Mouse (Mus musculus) thymus, adult 2 months (tissue): Measurements from ENCODE around the gene Cbfa2t3.

Source experiments
- CTCF ChIP-seq: fragments of 200-500 bp; IDR thresholded peaks from 2 replicates; pipeline ENCODE4 v1.5.1; 2012; ENCODE audit warnings: mild to moderate bottlenecking, control low read depth, low read length, moderate library complexity, borderline replicate concordance; ENCODE audit not compliant: control insufficient read depth, poor library complexity, insufficient read depth; ENCODE audit errors: extremely low read depth
- POLR2A ChIP-seq: fragments of 200-500 bp; IDR thresholded peaks from 2 replicates; pipeline ENCODE4 v1.6.1; 2012; ENCODE audit warnings: mild to moderate bottlenecking, low read length, control low read depth, moderate library complexity; ENCODE audit not compliant: control insufficient read depth, poor library complexity, insufficient read depth; ENCODE audit errors: extremely low read depth

DNA sequence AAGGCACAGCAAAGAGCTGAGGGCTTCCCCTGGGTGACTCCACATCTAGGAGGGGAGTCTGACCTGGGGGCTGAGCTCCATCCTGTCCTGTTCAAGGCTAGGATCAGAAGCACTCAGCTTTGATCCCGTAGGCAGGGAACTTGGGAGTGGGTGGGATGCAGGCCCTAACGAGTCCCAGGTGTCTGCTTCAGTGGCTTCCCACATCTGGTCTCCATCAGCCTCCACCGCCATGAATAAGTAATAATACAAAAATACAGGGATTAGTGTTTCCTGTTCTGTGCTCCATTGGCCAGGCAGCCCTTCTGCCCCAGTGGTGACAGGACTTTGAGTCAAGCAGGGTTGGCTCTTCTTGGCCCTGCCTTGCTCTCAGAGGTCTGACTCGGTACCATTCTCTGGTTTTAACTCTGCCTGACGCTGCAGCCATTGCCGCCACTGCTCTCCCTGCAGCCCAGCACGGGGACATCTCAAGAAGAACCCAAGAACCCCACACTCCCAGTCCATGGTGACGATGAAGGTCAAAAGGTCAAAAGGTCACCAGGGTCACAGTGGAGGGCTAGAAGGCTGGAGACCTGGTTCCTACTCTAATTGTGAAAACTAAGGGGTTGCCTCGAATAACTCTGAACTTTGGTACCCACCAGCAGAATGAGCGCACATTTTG is 40.6 kb downstream of the Cbfa2t3 start:
- no peak for TF ChIP-seq CTCF
- TF ChIP-seq POLR2A: no peak
